Mouse (Mus musculus) stomach, adult 2 months (tissue): ENCODE data around the gene Ocel1. TPM values are rescaled to one million over a fixed set of nuclear protein-coding genes. Genes with fewer than 3 reads are reported as not detected.

ENCODE experiments used
- polyA plus RNA-seq: library from polyadenylated mRNA; depleted of rRNA; stranded (reverse); fragments of >200 nt; gene quantifications from 2 replicates; pipeline ENCODE4 v1.2.3, GENCODE M21; 2012; rRNA removed

Ocel1 gene
- 16.8 and 18.4 TPM in 2 replicates for polyA plus RNA-seq

DNA sequence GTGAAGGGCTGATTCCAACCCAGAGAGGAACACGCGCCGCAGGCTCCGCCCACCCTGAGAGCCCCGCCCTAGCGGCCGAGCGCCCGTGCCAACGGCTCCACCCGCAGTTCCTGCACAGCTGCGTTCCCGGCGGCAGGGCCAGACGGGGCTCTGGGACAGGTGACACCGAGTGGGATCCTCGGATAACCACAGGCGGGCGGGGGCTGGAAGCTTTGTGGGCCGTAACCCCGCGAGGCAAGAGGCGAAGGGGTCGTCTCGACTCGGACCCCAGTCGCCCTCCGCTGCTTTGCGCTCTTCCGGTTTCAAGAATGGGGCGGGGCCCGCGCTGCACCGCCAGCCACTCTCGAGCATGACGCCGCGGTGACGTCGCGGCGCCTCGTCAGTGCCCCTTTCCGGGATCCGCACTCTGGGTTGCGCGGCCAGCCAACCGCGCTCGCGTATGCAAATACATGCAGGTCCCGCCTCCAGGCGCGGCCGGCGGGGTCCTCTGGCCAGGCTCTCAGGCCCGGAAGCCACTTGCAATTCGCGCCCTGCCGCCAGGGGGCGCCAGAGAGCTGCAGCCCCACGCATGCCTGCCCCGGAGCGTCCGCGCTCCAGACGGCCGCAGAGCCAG, at the start of gene Ocel1:
Gene Ocel1 (plus strand): TSS at position 63 of the 613 bp plus-strand sequence.

GRCm38 (mm10) chr8:71366771-71367528, 4.1 kb upstream of the Ocel1 start, which contains the start of gene Use1:
Use1 (plus strand) TSS chr8:71366848.

GRCm38 (mm10) chr8:71381421-71381970, 10.4 kb downstream of the Ocel1 start, which contains the start of gene Nr2f6:
Nr2f6 (minus strand) TSS chr8:71381960.

DNA sequence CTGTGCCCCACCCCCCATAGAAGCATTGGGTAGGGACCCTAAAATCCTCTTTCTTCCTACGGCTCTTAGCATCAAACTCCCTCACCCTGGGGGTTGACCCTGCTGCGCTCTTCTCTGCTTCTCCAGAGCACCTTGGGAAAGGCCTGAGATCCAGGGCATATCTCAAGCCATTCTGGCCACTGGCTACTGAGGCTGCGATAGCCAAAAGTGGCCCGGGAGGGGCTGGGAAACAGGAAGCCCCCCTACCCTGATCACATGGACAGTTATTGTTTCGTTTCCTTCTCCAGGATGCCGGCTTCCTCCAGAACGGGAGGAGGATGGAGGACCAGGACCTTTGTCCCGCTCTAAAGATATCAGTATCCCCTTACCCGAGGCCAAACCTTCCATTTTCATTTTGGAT, 24.5 kb downstream of the Ocel1 start, which contains the start of gene Ushbp1:
Gene Ushbp1 (minus strand): TSS at position 174 of the 400 bp plus-strand sequence.

GRCm38 (mm10) chr8:71396639-71397305, 25.7 kb downstream of the Ocel1 start, which contains the start of gene Babam1:
Babam1 (plus strand) TSS chr8:71396861.

DNA sequence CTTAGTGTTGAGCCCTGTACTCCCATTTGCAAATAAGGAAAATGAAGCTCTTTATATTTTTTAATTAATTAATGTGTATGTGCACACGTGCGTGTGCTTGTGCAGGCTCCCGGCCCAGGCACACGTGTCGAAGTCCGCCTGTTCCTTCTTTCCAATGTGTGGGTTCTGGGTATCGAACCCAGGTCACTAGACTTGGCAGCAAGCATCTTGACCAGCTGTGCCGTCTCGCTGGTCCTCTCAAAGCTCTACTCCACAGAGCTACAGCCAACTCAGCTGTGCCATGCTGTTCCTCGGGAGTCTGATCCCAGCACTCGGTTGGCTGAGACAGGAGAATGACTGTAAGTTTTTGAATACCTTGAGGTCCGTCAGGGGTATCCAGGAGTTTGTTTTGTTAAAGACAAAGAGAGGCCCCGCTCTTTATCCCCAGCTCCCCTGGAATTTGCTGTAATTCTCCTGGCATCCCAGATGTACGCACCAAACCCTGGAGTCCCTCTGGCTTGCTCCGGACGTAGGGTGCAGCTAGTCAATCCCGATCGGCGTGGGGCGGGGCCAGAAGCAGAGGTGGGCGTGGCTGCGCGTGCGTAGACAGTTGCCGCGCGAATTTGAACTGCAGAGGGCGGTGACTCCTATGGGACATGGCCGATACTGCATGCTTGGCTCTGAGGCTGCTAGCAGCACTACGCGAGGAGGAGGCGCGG, 34.5 kb downstream of the Ocel1 start, which contains the start of gene Ankle1:
Gene Ankle1 (plus strand): TSS at position 610 of the 698 bp plus-strand sequence.

Other genes with a start within 250 kb of the Ocel1 start
- gene Myo9b, start 98.6 kb upstream of the Ocel1 start, polyA plus RNA-seq: 11.4 and 13.0 TPM in 2 replicates
- gene Haus8, start 98.4 kb upstream of the Ocel1 start, polyA plus RNA-seq: 6.0 and 6.8 TPM in 2 replicates
- gene Use1, start 4.5 kb upstream of the Ocel1 start, polyA plus RNA-seq: 31.4 and 31.5 TPM in 2 replicates
- gene Nr2f6, start 10.7 kb downstream of the Ocel1 start, polyA plus RNA-seq: 162 and 384 TPM in 2 replicates
- gene Ushbp1, start 24.5 kb downstream of the Ocel1 start, polyA plus RNA-seq: 8.7 and 12.0 TPM in 2 replicates
- gene Babam1, start 25.6 kb downstream of the Ocel1 start, polyA plus RNA-seq: 54.0 and 63.5 TPM in 2 replicates
- 5.4 and 7.1 TPM in 2 replicates for gene Ankle1, start 34.7 kb downstream of the Ocel1 start, polyA plus RNA-seq
- 17.5 and 35.4 TPM in 2 replicates for gene Abhd8, start 92.4 kb downstream of the Ocel1 start, polyA plus RNA-seq
- gene Mrpl34, start 93.7 kb downstream of the Ocel1 start, polyA plus RNA-seq: 88.5 and 151 TPM in 2 replicates
- 58.8 and 59.1 TPM in 2 replicates for gene Dda1, start 97.9 kb downstream of the Ocel1 start, polyA plus RNA-seq
- 16.2 and 28.7 TPM in 2 replicates for gene Ano8, start 114.7 kb downstream of the Ocel1 start, polyA plus RNA-seq
- gene Gtpbp3, start 116.8 kb downstream of the Ocel1 start, polyA plus RNA-seq: 23.1 and 27.9 TPM in 2 replicates
- 259 and 270 TPM in 2 replicates for gene Plvap, start 140.5 kb downstream of the Ocel1 start, polyA plus RNA-seq
- gene Ccdc194, start 154.4 kb downstream of the Ocel1 start, polyA plus RNA-seq: 0.08 TPM in 1 of 2 replicates, not detected in the other
- gene Bst2, start 166.2 kb downstream of the Ocel1 start, polyA plus RNA-seq: 80.5 and 110 TPM in 2 replicates
- gene Mvb12a, start 171.6 kb downstream of the Ocel1 start, polyA plus RNA-seq: 119 and 201 TPM in 2 replicates
- 0.63 and 1.4 TPM in 2 replicates for gene Tmem221, start 187.6 kb downstream of the Ocel1 start, polyA plus RNA-seq
- gene Nxnl1, start 195.3 kb downstream of the Ocel1 start, polyA plus RNA-seq: not detected in 2 replicates
- gene Slc27a1, start 197.6 kb downstream of the Ocel1 start, polyA plus RNA-seq: 44.1 and 45.9 TPM in 2 replicates
- 114 and 270 TPM in 2 replicates for gene Pgls, start 220.9 kb downstream of the Ocel1 start, polyA plus RNA-seq
- gene Fam129c, start 226.3 kb downstream of the Ocel1 start, polyA plus RNA-seq: 0.95 and 2.5 TPM in 2 replicates
- gene Colgalt1, start 239.7 kb downstream of the Ocel1 start, polyA plus RNA-seq: 35.6 and 56.1 TPM in 2 replicates